Mouse (Mus musculus) megakaryocyte, embryonic 14.5 days (primary cell): ENCODE data around the gene Ptpro.

Source experiments
- FLI1 ChIP-seq: IDR thresholded peaks from 2 replicates; pipeline ENCODE4 v1.6.1; 2012; ENCODE audit warnings: low read length, inconsistent platforms, mixed read lengths
- GATA1 ChIP-seq: IDR thresholded peaks from 3 replicates; pipeline ENCODE4 v1.6.1; 2012; ENCODE audit warnings: mixed read lengths, low read length, inconsistent platforms, borderline replicate concordance

GRCm38 (mm10) chr6:137211441-137211840 lies 40.7 kb upstream of the Ptpro start:
- TF ChIP-seq GATA1 (no peak), FLI1 (no peak)
